Mouse (Mus musculus) left cerebral cortex, postnatal 25 days (tissue): ENCODE measurements around the gene Dtymk. TPM values are rescaled to one million over a fixed set of nuclear protein-coding genes. Genes with fewer than 3 reads are reported as not detected.
"Not testable (repeated sequence)": the region's sequence is repeated elsewhere in the genome, so short reads cannot be mapped to it uniquely, and the experiment has no call there.

ENCODE experiments used
- DNase-seq, 2 experiments: peaks; one replicate each; pipeline ENCODE4 v3.0.0; 2022; ENCODE audit warnings: low spot score in 2 of 2, mixed read lengths in 1 of 2
- intact Hi-C: fragments of 180-260 bp; cut with DNase I; formaldehyde crosslinking; loops from one replicate; pipeline ENCODE4 v1.15.1; 2025
- total RNA-seq, 2 experiments: library from RNA; stranded (reverse); gene quantifications; 2 replicates each; pipeline ENCODE4 v1.2.3; 2021

Dtymk gene
- 10 to 100 TPM; 47.7 to 53.3 TPM for total RNA-seq

DNA sequence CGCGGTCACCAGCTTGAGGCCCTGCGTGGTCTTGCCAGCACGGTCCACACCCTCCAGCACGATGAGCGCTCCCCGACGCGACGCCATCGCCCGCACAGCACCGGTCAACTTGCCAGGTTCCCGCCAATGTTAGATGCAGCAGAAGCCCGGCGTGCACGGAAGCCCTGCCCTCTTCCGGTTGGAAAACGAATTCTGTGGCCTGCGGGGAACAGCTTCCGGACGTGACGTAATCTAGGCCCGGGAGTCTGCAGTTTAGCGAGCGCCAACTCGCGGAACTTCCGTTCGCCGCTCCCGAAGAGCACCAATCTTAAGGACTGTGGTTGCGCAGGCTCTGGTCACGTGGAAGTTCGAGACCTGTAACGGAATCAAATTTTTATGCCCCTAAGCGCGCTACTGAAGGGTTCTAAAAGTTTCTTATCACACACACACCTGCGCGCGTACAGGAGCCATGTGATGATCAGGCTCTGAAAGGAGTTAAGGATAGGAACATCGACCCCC is at the start of gene Dtymk:
Dtymk (minus strand) TSS at position 194 of the 498 bp plus-strand sequence.
- DNase-seq: peak; percentile 92 to 96
- intact Hi-C loops: loop anchor here (1.0 to 2.0 kb wide), 2 partner anchors 24 to 167 kb away; no protein-coding TSS in a partner anchor

DNA sequence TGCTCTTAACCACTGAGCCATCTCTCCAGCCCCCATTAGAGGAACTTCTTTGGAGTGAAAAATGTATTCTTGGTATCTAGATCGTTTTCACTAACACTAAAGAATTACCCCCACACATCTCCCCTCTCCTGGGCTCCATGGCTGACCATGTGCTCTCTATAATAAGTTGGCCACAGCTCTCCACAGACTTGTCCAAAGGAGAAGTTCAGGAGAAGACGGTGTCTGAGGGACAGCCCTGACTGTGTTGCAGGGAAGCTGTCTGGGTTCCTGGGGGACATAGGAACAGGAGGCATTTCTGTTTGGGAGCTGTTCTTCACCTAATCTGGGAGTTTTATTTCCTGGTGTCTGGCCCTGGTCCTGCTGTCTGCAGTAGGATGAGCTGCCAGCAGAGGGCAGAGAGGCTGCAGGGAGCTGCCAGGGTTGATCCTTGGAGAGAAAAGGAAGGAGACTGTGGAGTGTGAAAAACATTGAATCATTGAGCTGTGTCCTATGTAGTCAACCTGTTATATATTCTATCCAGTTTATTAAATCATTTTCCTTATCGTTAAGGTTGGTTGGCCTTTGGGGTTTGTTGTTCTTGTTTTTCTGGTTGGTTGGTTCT is 44.1 kb upstream of the Dtymk start:
- intact Hi-C loops, DNase-seq: not testable (repeated sequence)

DNA sequence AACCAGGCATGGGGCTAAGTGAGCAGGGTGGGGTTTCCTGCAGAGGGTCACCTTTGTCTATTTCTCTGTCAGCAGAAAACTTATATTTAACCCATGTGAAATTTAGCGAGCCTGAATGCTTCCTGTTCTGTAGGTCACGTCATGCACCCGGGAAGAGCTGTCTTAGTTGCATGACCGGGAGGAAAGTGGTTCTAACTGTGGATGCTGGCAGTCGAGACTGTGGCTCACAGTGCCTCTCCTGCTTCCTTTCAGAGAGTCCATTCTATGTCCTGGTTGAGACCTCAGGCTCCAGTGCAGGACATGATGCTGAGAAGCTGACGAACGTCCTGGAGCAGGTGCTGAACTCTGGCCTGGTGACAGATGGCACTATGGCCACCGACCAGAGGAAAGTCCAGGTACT is 36.8 kb upstream of the Dtymk start:
- intact Hi-C loops: loop anchor here (10.0 kb wide), 1 partner anchor 236 kb away; no protein-coding TSS in a partner anchor
- not testable (repeated sequence) for DNase-seq

DNA sequence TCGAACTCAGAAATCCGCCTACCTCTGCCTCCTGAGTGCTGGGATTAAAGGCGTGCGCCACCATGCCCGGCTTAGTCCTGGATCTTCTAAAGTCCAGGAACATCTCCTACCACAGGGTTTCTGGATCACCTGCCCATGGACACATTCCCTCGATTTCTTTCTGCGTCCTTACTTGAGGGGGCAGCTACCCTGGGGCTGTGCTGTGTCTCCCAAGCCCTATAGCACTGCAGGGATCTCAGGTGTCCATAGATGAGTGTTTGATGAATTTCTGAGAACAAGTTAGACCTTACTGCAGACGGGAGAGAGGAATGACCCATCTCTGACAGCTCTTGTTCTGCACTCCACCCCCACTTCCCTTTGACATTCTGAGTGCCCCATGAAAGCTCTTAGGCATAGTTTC is 35.6 kb upstream of the Dtymk start:
- intact Hi-C loops: loop anchor here (10.0 kb wide), 1 partner anchor 237 kb away; no protein-coding TSS in a partner anchor
- no peak for DNase-seq

DNA sequence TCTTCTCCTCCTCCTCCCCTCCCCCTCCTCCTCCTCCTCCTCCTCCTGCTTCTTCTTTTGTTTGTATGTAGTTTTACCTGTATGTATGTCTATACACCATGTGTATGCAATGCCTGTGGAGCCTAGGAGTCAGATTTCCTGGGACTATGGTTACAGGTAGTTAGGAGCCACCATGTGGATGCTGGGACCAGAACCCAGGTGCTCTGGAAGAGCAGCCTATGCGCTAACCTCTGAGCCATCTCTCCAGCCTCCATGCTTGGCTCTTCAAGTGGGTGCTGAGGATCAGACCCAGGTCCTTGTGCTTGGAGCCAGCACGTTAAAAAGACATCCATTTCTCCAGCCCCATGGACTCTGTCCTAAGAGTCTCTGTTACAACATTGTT is 34.8 kb upstream of the Dtymk start:
- no peak for DNase-seq

DNA sequence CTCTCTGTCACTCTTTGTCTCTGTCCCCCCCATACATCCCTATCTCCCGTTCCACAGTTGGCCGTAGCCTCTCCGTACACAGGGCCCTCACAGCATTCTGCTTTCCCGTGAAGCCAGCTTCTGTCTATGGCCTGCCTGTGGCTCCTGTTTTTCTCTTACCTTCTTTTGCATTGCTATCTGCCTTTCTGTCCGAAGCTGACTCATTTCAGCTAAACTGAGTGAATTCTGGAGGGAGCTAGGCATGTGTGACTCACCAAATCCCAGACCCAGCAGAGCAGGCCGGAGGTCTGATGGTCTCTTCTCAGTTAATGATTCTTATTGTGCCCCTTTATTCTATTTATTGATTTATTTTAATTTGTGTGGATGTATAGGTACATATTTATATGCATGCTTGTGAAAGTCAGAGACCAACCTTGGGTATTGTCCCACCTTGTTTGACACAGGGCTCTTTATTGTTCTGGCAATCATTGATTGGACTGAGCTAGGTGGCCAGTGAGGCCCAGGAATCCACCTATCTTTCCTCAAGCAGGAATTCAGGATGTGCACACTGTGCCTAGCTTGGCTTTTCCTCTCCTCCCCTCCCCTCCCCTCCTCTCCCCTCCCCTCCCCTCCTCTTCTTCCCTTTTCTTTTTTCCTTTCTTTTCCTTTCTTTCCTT is 34.3 kb upstream of the Dtymk start:
- peak; percentile 11 to 49 for DNase-seq
- intact Hi-C loops: loop anchor here (10.0 kb wide), 1 partner anchor 239 kb away; no protein-coding TSS in a partner anchor

More for the DNA sequence above, 34.8 kb upstream of the Dtymk start:
- intact Hi-C loops: loop anchor here (10.0 kb wide), 1 partner anchor 238 kb away; no protein-coding TSS in a partner anchor

DNA sequence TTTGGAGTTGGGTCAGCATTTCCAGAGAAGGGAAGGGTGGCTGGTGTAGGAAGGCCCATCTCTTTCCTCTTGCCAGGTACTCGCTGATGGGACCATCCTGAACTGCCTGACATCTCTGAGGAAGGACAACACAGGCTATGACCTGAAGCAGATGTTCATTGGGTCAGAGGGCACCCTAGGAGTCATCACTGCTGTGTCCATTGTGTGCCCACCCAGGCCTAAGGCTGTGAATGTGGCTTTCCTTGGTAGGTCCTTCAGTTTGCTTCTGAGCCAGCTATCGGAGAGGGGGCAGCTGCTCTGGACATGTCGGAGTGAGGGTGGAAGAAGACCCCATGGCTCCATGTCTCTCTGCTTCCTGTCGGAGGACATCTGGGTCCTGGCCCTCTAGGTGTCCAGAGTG is 33.5 kb upstream of the Dtymk start:
- intact Hi-C loops: loop anchor here (10.0 kb wide), 1 partner anchor 240 kb away; no protein-coding TSS in a partner anchor
- no peak for DNase-seq

DNA sequence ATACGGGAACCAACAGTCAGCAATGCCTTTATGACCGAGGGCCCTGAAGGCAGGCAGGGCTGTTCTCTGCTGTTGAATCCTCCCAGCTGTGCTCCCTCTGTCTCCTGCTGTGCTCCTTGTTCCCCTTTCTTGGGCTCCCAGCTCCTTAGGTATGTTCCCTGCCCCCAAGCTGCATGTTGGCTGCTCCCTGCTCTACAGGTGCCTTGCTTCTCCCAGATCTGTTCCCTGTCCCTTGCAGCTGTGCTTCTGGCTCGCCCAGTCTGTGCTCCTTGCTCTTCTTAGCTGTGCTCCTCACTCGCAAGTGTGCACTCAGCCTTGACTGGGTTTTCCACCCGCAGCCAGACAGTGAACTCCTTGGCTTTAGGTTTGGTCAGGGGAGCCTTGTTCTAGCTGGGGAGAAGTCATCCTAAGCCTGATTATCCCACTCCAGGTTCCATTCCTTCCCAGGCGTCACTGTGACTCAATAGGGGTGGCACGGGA is 33.0 kb upstream of the Dtymk start:
- intact Hi-C loops: loop anchor here (10.0 kb wide), 1 partner anchor 240 kb away; no protein-coding TSS in a partner anchor
- no peak for DNase-seq

DNA sequence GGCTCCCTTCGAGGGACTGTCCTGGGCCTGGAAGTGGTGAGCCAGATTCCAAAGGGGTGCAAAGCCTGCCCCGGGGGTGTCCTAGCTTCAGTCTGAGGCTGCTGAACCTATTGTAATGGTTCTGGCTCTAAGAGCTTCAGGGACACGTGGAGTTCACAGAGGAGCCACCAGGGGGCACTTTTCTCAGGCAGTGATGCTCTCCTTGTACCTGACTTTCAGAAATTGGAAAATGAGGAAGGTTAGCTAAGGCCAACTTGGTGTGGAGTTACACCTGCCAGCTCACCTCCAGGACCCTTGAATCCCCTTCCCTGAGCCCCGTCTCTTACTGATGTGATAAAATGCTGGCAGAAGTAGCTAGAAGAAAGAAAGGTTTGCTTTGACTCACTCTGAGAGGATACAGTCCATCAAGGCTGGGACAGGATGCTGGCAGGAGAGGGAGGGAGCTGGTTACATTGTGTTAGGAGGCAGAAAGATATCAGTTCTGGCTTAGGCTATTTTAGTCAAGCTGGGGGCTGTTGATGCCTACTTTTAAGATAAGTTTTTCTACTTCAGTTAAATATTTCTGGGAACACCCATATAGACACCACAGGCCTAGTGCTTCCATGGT is 31.1 kb upstream of the Dtymk start:
- not testable (repeated sequence) for DNase-seq
- intact Hi-C loops: loop anchor here (10.0 kb wide), 1 partner anchor 242 kb away; no protein-coding TSS in a partner anchor

DNA sequence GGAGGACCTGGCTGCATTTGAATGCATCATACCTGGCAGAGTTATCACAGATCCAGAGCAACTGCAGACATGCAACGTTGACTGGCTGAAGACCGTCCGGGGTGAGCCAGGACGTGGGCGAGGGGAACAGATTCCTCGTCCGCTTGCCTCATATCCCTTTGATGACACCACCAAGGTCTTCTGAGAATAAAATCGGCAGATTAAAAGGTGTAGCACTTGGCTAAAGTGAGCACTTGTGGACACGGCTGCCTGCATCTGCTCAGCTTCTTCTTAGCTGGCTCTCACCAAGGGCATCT is 24.8 kb upstream of the Dtymk start:
- no peak for DNase-seq

DNA sequence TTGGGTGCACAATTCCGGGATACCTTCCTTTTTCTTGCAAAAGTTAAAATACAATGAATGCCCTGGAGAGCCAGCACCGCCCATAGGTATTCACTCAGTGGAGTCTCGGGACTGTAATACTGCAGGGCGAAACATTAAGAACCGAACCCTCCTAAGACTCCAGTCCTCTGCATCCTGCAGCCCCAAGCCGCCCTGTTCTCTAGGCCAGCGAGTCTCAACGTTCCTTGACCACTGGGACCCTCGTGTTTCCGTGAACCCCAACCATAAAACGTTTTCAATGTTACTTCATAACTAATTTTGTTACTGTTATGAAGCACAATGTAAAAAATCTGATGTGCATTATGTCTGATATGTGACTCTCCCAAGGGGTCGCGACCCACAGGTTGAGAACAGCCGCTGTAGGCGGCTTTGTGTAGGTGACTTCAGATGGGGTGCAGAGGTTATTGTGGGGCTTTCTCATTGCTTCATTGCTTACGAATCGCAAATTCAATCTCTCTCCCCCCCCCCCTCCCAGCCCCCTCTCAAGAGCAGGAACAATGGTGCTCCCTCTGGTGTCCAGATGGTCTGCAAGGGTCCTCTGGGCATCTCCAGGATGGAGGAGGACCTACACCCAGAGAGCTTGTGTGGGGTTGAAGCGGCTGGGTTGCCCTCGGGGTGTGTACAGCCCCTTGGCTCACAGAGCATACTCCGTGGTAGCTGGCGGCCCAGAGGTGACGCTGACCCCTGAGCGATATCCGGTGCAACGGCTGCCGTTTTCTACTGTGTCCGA is 24.2 kb upstream of the Dtymk start:
- intact Hi-C loops: loop anchor here (1.0 kb wide), 1 partner anchor 24 kb away; no protein-coding TSS in a partner anchor
- no peak for DNase-seq

More for the DNA sequence above, 24.8 kb upstream of the Dtymk start:
- intact Hi-C loops: no loop called here

DNA sequence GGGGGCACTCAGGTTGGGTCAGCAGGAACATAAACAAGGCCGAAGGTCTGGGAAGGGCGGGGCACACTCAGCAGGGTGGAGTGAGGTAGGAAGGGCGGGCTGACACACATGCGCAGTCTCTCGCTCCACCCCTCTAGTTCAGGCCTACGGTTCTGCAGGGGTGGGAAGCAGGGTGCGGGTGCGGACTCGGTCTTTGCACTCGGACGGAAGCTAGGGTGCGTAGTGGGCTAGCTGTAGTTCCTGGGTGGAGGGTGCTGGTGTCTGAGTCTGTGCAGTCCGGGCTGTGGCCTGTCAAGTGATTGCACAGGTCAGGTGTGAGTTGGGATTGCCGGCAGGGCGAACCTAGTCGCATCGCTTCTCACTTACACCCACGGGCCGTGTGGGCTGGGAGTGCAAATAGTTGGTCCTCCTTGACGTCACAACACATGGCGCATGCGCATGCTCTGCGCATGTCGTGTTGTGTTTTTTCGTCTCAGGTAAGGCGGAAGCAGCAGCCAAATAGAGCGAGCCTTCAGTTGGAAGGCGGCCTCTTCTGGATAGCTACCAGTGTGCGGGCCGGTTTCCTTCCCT is 23.5 kb upstream of the Dtymk start:
- DNase-seq: peak; percentile 98 to 99
- intact Hi-C loops: loop anchor here (1.0 kb wide), 1 partner anchor 23 kb away; no protein-coding TSS in a partner anchor

DNA sequence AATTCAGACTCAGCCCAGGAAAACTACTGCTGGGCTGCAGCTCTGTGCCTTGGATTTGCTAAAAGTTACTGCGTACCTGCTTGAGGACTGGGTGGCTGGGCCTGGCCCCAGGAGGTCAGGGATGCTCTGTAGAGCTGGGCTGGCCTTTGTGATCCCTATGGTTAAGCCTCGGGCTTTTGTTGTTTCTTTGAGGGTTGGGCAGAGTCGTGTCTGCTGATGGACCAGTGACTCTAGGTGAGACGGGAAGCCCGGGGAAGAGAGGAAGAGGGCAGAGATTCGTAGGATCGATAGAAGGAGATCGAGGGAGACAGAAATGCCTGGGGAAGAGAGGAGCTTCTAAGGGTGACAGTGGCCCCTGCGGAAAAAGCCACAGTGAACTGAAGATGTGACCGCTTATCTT is 22.9 kb upstream of the Dtymk start, which contains the start of gene D2hgdh:
D2hgdh (plus strand) TSS at position 301 of the 400 bp plus-strand sequence.
- intact Hi-C loops: loop anchor here (1.0 kb wide), 1 partner anchor 22 kb away; no protein-coding TSS in a partner anchor
- DNase-seq: no peak

DNA sequence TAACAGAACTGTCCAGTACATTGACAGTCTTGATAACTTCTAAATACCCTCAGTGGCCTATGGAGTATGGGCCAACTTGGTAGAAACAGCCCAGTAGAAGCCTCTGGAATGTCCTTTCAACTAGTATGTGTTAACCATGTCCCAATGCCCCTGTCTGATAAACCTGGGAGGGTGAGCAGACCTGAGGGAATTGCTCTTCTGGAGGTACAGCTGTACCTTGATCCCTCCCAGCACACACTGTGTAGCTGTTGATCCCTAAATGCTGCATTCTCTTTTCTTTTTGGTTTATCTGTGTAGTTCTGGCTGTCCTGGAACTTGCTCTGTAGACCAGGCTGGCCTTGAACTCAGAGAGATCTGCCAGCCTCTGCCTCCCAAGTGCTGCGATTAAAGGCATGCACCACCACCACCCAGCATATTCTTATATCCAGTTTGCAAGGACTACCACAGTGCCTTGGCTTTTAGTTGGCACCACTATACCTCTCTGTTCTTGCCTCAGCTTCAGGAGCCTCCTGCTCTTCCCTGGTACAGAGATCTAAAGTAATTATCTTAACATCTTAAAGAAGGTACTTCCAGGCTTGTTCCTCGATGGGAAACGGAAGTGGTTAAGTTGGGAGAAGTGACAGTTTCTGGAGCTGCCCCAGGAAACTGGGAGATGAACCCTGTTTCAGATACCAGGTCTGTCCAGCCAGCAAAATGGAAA is 22.2 kb upstream of the Dtymk start:
- DNase-seq: no peak
- intact Hi-C loops: no loop called here

DNA sequence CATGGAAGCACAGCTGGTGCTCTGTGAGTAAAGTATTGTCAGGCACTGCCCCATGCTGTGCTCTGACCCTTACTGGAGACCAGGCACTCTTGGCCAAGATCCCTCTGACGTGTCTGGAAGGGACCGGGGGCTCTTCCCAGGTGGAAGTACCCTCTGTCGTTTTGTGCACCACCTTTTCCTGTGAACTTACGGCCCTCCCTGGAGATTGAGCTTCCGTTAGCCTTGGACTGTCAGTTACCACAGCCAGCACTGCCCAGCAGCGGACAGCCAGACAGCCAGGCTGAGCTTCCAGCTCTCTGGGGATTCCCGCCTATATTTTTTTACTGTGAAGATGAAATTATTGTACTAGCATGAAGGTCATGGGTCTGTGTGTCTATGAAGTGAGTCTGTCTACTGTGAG is 17.0 kb upstream of the Dtymk start:
- no peak for DNase-seq
- intact Hi-C loops: no loop called here

DNA sequence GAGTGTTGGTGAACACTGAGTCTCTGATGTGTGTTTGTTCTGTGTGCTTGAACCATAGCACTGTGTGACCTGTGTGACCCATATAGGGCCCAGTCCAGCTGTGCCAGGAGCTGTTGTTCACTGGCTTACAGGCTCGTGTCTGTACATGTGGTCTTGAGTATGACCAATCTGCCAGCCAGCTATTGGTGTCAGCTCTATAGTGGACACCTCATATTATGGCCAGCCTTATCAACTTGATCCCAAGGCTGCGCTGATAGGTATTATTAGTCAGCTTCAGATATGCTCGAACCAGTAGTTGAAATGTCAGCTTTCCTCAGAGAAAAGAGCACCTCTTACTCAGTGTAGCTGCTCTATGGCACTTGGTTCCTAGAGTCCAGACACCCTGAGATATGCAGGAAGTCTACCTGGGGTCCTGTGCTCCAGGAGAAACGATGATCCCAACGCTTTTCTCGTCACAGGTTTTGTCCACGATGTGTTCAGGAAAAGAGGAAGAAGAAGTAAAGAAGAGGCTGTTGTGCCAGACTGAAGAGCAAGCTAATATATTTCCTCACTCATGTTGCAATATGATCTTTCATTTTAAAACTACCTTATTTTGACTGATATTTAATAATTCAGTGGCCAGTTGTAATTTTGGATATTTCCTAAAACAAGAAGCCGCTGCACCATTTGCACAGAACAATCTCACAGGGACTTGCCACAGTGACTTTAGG is 16.2 kb upstream of the Dtymk start:
- DNase-seq: no peak

DNA sequence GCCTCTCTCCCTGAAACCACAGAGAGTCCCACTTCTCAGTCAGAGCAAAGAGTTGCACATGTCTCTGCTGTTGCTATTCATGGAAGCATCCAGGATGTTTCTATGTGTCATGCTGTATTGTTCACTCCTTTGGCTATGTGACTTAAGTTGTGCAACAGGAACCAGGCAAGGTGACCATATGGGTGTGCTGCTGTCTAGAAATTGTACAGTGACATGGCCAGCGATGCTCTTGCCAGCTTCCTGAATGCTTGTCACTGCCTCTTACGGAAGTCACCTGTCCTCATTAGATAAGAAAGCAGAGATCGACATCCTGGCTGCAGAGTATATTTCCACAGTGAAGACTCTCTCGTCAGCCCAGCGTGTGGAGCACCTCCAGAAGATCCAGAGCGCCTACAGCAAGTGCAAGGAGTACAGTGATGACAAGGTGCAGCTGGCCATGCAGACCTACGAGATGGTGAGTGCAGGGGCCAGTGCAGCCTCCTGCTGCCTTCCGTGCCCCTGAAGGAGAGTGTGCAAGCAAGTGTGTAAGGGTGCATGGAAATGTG is 9.8 kb upstream of the Dtymk start:
- DNase-seq: no peak
- intact Hi-C loops: no loop called here

More for the DNA sequence above, 16.2 kb upstream of the Dtymk start:
- intact Hi-C loops: no loop called here

DNA sequence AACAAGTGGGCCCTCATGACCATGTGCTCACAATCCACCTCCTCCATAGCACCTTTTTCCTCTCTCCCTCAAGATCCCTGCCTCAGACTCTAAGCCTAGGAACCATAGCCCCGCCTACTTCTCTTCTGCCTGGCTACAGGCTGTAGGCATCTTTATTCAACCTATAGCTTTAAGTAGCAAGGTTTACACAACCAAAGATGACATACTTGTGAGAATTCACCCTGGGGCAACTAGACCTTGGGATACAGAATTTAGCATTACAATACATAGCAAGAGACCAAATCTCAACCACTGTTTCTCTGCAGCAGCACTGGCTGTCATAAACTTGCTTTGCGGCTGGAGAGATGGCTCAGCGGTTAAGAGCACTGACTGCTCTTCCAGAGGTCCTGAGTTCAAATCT is 8.3 kb upstream of the Dtymk start:
- intact Hi-C loops: no loop called here
- no peak for DNase-seq
